Mouse (Mus musculus): Measurements from ENCODE around the gene Hoxb7. TPM values are rescaled to one million over a fixed set of nuclear protein-coding genes. Genes with fewer than 3 reads are reported as not detected.

Hoxb7 gene
- total RNA-seq, 4 experiments from 2014 or later, result not detected

- no peak for DNase-seq (ENCODE audit: low spot score in 2 of 2)
These were observed 47.0 kb downstream of the Hoxb7 start for GRCm38 (mm10) chr11:96333241-96334001.

- DNase-seq (ENCODE audit: low spot score in 2 of 2), result no peak
These were observed 47.6 kb downstream of the Hoxb7 start for GRCm38 (mm10) chr11:96334002-96334364.

GRCm38 (mm10) chr11:96334998-96335397 lies 48.6 kb downstream of the Hoxb7 start:
- no peak for DNase-seq (ENCODE audit: low spot score in 2 of 2)

- DNase-seq (ENCODE audit: low spot score in 2 of 2), result no peak
These were observed 50.2 kb downstream of the Hoxb7 start for GRCm38 (mm10) chr11:96336597-96336996.

- no peak for DNase-seq (ENCODE audit: low spot score in 2 of 2)
These were observed 50.6 kb downstream of the Hoxb7 start for GRCm38 (mm10) chr11:96337026-96337425.

GRCm38 (mm10) chr11:96338957-96339855 lies 52.8 kb downstream of the Hoxb7 start:
- no peak for DNase-seq (ENCODE audit: low spot score in 2 of 2)

Small RNAs within 50 kb of the gene (microRNA-seq; reads per million reads assigned to microRNA genes)
- gene Mir10a, result 169 to 442 reads per million in 2 experiments
- gene Mir196a-1, result 0.25 to 1.9 reads per million in 2 experiments

Other genes with a start within 250 kb of the Hoxb7 start
- gene Ube2z, start 221.2 kb upstream of the Hoxb7 start, total RNA-seq (2022), result 10 to 100 TPM; 55.2 to 57.7 (median 57.1) TPM
- gene Atp5g1, start 211.0 kb upstream of the Hoxb7 start, total RNA-seq (2022), result 100 to 1,000 TPM; 344 to 374 (median 374) TPM
- gene Calcoco2, start 174.7 kb upstream of the Hoxb7 start, total RNA-seq (2022), result under 1 TPM in 1 of 4 experiments, not detected in 3; 0.31 TPM
- under 1 TPM; 0.27 to 0.63 (median 0.42) TPM for gene Ttll6, start 152.8 kb upstream of the Hoxb7 start, total RNA-seq (2022)
- not detected for gene Hoxb13, start 92.3 kb upstream of the Hoxb7 start, total RNA-seq (2022)
- gene Hoxb9, start 15.2 kb upstream of the Hoxb7 start, total RNA-seq (2022), result not detected
- gene Hoxb8, start 4.7 kb upstream of the Hoxb7 start, total RNA-seq (2022), result not detected
- not detected for gene Hoxb6, start 5.9 kb downstream of the Hoxb7 start, total RNA-seq (2022)
- gene Hoxb5, start 16.7 kb downstream of the Hoxb7 start, total RNA-seq (2022), result not detected
- gene Hoxb4, start 31.6 kb downstream of the Hoxb7 start, total RNA-seq (2022), result under 1 TPM in 1 of 4 experiments, not detected in 3; 0.13 TPM
- not detected for gene Hoxb3, start 36.7 kb downstream of the Hoxb7 start, total RNA-seq (2022)
- not detected for gene Hoxb2, start 63.9 kb downstream of the Hoxb7 start, total RNA-seq (2022)
- gene Hoxb1, start 79.1 kb downstream of the Hoxb7 start, total RNA-seq (2022), result not detected
- gene Skap1, start 178.0 kb downstream of the Hoxb7 start, total RNA-seq (2022), result 1 to 10 TPM; 1.1 to 2.8 (median 2.3) TPM

Data from layer of hippocampus, adult 8-10 months (tissue).